Mouse (Mus musculus) stomach, postnatal 0 days (tissue): ENCODE measurements around the gene Cchcr1.

ENCODE experiments used
- CTCF ChIP-seq: IDR thresholded peaks from 2 replicates; pipeline ENCODE4 v1.5.1; 2016; ENCODE audit warnings: antibody characterized with exemption, low read depth, mild to moderate bottlenecking, moderate library complexity
- EP300 ChIP-seq: optimal IDR thresholded peaks from 2 replicates; pipeline ENCODE3; 2016; ENCODE audit warnings: antibody characterized with exemption

- TF ChIP-seq CTCF, result no peak
- no peak for TF ChIP-seq EP300
These were observed 52.4 kb downstream of the Cchcr1 start for GRCm38 (mm10) chr17:35569091-35569944.
